Mouse (Mus musculus) retina, embryonic 14.5 days (tissue): ENCODE measurements around the gene Mecom.

Source experiments
- DNase-seq: peaks from one replicate; pipeline ENCODE4 v3.0.0-alpha.2; 2015; ENCODE audit warnings: low spot score

The Mecom gene

GRCm38 (mm10) chr3:30483006-30483684 lies 64.7 kb downstream of the Mecom start:
- DNase-seq: peak; percentile 70

- DNase-seq: no peak
Observed at GRCm38 (mm10) chr3:30481682-30482081, 66.1 kb downstream of the Mecom start.

DNA sequence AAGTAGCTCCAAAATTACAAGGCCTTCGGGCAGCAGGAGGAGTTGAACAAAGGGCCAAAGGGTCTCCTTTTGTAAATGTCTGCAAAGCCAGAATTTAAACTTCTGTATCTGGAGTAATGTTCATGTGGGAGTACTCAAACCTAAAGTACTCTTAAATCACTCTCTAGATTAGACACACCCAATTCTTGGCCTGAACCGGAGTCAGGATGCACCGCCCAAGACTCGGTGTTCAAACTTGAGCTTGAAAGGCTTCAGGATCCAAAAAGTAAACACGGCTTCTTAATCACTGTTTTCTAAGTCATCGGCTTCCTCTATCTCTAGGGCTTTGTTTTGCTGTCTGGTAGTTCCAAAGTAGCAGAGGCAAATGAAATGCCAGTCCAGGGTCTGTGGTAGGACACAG lies 67.3 kb downstream of the Mecom start:
- DNase-seq: no peak

DNA sequence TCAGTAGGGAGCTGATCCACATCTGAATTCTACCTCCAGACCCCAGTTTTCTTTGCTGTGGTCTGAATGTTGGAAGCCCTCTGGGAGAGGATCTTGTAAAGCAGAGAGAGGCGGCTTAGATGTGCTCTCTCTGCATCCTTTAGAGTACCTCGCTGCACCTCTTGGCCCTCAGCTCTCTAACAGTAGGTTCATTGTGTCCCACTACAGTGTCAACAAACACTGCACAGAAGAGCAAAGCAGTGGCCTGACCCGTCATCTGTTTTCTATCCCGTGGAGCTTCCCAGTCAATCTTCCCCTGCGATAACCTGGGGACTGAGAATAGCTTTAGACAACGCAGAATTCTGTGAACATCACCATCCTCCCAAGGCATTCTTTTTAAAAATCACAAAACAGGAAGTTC lies 69.6 kb downstream of the Mecom start:
- DNase-seq: no peak

- no peak for DNase-seq
Observed at GRCm38 (mm10) chr3:30477008-30477407, 70.8 kb downstream of the Mecom start.

DNA sequence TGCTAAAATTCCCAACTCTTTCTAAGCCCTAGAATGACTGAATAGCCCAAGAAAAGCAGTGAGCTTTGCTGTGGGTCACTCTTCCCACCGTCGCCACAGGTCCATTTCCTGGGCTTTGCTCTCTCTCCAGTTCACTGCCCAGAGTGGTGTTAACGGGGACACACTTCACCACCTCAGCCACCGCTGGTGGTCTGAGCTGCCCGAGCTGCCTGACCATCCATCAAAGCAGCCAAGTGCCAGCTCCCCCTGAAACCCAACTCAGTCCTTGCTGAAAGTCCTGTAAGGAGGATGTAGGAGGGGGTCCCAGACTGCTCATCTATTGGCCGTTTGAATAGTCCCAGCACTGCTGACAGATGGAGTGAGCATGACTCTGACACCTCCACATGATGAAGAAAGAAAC lies 72.2 kb downstream of the Mecom start:
- DNase-seq: no peak

GRCm38 (mm10) chr3:30468068-30468835 lies 79.6 kb downstream of the Mecom start:
- no peak for DNase-seq

GRCm38 (mm10) chr3:30466031-30466650 lies 81.7 kb downstream of the Mecom start:
- no peak for DNase-seq

- DNase-seq: no peak
Observed at GRCm38 (mm10) chr3:30464497-30464896, 83.3 kb downstream of the Mecom start.

- DNase-seq: no peak
Observed at GRCm38 (mm10) chr3:30461831-30462230, 86.0 kb downstream of the Mecom start.

- no peak for DNase-seq
Observed at GRCm38 (mm10) chr3:30460890-30461578, 86.8 kb downstream of the Mecom start.

- DNase-seq: no peak
Observed at GRCm38 (mm10) chr3:30459626-30460025, 88.2 kb downstream of the Mecom start.

- DNase-seq: no peak
Observed at GRCm38 (mm10) chr3:30457975-30458678, 89.7 kb downstream of the Mecom start.

DNA sequence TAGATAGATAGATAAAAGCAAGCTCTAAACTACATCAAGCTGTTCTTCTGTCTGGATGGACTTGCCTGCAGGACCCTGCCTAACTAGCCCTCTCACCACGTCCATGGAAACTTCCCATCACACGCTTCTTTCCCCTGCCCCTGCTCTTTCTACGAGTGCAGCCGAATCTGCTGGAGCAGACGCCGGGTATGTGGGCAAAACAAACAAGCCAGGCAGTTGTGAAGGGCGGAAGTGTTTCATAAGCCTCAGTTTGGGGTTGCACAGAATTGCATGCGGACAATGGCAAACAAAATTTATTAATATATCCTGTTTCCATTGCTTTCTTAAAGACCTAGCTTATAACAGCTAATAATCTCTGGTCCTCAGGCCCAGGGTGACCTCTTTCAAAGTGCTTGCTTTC lies 91.9 kb downstream of the Mecom start:
- DNase-seq: no peak

DNA sequence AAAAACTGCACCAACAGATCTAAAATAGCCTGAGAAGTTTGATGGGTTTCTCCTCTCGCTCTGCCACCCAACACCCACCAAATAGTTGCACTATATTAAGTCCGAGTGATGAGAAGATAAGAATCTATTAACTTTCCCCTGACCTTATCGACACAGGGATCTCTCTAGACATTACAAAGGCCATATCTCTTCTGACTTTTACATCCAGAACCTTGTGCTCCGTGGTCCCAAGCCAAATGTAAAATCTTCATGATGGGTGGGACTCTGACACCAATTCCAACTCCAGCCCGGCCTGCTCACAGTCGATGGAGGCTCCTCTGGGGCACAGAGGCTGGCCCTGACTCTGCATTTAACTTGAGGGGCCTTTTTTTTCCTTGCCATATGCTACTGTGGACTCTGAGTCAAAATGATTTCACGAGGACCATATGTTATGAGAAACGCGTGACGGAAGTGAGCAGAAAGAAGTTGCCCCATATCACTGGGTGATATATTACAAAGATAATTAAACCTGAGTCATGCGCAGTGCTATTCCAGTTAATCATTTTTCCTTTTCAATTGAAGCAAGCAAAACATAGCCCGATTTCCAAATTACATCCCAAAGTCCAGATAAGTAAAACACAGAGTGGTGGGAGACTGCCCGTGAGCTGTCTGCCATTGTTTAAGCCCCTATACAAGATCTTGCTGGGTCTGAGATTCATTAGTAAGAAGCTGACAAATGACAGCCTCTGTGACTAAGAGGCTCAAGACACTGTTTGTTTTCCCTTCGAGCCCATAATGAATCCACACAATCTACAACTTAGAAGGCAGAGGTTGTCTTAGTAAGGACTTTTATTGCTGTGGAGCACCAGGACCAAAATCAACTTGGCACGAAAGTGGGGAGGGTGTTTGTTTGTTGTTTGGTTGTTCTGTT lies 94.0 kb downstream of the Mecom start:
- DNase-seq: no peak

DNA sequence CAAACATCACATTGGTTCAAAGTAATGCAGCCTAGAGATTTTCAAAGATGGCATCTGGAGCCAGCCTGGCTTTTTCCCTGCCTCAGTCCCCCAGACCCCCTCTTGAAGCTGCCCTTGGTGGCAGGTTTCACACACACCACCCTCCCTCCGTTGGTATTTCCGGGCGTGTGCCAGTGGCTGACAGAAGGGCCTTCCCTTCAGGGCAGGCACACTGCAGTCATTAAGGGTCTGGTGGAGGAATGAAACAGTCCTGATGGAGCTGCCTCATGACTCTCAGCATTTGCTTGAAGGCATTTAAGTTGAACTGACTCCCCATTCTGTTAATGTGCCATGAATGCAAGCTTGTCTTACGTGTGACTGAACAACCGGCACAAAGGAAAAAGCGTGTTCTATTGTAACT lies 94.8 kb downstream of the Mecom start:
- DNase-seq: peak; percentile 15

DNA sequence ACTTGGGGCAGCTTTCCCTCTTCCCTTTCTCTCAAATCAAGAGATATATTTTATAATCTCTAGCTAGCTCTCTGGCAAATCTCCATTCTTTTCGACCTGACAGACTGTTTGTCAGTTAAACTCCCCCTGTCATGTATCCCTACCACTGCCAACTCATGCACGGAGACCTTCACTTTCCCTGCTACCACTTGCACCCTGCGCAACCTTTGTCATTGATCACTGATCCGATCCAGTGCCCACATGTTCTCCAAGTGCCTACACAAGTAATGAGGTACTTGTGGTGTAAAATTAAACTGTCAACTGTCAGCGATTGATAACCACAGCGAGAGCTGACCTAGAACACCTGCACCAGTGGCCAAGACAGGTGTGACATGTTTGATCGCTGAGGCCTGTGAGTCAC lies 95.3 kb downstream of the Mecom start:
- DNase-seq: no peak

DNA sequence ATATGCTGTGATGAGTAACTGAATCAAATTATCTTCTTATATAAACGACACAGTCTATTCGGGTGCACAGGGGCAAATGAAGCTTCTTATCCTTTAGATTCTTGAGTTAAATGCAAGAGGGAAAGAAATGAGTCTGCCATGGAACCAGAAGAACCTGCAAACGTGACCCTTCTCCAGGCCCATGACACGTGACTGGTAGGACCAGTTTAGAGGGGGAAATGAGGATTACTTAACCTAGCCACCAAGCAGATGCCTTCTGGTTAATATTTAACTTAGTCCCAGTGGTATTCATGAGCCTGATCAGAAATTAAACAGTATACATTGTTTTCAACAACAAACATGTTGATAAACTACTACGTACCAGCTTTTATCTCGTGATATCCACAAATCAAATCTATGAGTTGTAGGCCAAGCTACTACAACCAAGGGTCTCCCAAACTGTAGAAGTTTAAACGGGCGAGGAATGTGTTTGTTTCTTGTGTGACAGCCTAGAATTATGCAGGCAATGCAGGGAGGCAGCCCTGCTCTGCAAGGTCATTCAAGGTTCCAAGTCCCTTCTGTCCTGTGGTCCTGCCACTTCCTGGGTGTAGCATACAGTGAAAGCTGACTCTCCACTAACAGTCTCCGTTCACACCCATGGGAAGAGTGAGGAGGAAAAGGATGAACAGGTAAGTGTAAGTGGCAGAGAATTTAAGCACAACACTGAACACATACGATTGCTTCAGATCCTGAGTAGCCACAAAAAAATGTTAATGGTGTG lies 97.4 kb downstream of the Mecom start:
- DNase-seq: no peak

DNA sequence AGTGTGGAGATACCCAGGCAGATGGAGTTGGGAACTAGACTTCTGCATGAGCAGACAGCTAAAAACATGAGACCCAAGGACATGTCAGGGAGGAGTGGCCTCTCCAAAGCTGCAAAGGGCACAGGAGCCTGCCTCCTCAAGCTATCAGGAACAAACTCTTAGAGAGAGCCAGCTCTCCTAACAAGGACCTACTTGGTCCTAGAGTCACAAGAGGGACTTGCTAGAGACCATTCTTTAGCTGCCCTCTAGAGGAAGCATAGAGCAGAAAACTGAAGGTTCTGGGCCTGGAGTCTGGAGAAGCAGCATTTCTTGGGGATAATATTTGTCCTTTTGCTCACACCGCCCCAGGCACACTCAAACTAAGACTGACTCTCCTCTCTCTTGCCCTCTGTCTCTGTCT lies 99.2 kb downstream of the Mecom start:
- DNase-seq: peak; percentile 24

DNA sequence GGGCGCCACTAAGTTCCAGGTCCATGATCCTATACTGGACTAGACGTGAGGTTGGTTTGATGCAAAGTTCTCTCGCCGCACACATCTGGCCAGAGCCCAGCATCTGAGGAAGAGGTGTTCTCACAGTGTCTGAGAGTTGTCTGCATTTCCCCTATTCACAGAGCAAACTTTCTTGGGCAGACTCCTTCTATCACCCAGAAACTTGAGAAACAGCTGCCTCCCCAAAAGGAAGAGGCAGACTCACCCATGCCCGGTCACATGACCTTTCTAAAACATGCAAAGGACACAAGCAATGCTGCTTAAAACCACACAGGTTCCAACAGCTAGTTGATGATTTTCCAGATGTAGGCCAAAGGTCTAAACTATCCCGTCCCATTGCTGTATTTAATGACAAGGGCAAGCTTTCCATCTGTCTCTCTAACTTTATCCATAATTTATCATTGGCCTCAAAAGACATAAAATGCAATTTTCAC lies 101.8 kb downstream of the Mecom start:
- no peak for DNase-seq
